Mouse (Mus musculus) liver, adult 2 months (tissue): Measurements from ENCODE around the gene Timm8a2.

Experiments used
- CTCF ChIP-seq: fragments of 200-500 bp; IDR thresholded peaks from 2 replicates; pipeline ENCODE4 v1.5.1; 2011; ENCODE audit warnings: low read depth, low read length, control low read depth
- POLR2A ChIP-seq: fragments of 200-500 bp; IDR thresholded peaks from 2 replicates; pipeline ENCODE4 v1.6.1; 2011; ENCODE audit warnings: low read length, control low read depth; ENCODE audit not compliant: insufficient read depth; ENCODE audit errors: extremely low read depth

GRCm38 (mm10) chr14:122008261-122008660, 26.2 kb upstream of the Timm8a2 start:
- TF ChIP-seq CTCF (no peak), POLR2A (no peak)
